Mouse (Mus musculus): ENCODE results near the gene Pdk2.
A peak's percentile ranks its signal among the peaks of the same experiment; 100 is the strongest.

DNA sequence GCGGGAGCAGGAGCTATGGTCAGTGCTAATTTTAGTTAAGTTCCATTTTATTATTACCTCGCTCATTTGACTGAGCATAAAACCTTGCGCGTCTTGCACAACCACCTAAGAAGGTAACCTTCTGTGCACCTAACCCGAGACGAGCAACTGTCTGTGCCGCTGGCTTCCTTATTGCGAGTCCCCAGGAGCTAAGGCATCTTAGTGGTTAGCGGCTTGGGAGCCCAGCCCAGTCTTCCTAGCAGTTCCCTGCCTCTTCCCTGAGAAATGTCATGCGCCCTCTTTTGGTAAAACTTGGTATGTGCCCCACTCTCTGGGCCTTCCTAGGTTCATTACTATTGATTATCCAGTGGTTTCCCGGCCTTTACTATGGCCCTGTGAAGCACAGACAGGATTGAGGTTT lies 942 bp upstream of the Pdk2 start:
- TF ChIP-seq CTCF (IDR thresholded peaks at IDR 0.05; ENCODE audit: borderline replicate concordance, insufficient read depth, low read length) (no peak), POLR2A (IDR thresholded peaks at IDR 0.05; ENCODE audit: low read depth, low read length) (peak; percentile 45; the same call in 1 of the 2 replicates)
